Mouse (Mus musculus) thymus, adult 2 months (tissue): ENCODE measurements around the gene Ulk2. TPM values are rescaled to one million over a fixed set of nuclear protein-coding genes. Genes with fewer than 3 reads are reported as not detected.

Source experiments
- DNase-seq: peaks from one replicate; pipeline ENCODE4 v3.0.0; 2021
- H3K27ac ChIP-seq: fragments of 200-500 bp; 2 replicates; pipeline ENCODE4 v1.5.1; 2012; ENCODE audit warnings: low read length, control low read depth; ENCODE audit not compliant: control insufficient read depth, insufficient read depth
- H3K27me3 ChIP-seq: fragments of 200-500 bp; 2 replicates; pipeline ENCODE4 v1.6.1; 2012; ENCODE audit warnings: mild to moderate bottlenecking, low read length, moderate library complexity, mixed read lengths; ENCODE audit not compliant: control insufficient read depth, insufficient read depth
- H3K36me3 ChIP-seq: fragments of 200-500 bp; 2 replicates; pipeline ENCODE4 v1.6.1; 2012; ENCODE audit warnings: mild to moderate bottlenecking, low read length, moderate library complexity; ENCODE audit not compliant: control insufficient read depth, insufficient read depth
- H3K4me1 ChIP-seq: fragments of 200-500 bp; replicated peaks from 2 replicates; pipeline ENCODE4 v1.6.1; 2012; ENCODE audit warnings: low read length; ENCODE audit not compliant: control insufficient read depth, insufficient read depth
- H3K4me3 ChIP-seq: fragments of 200-500 bp; 2 replicates; pipeline ENCODE4 v1.5.1; 2012; ENCODE audit warnings: mild to moderate bottlenecking, low read length, control low read depth, moderate library complexity; ENCODE audit not compliant: control insufficient read depth, insufficient read depth
- CTCF ChIP-seq: fragments of 200-500 bp; IDR thresholded peaks from 2 replicates; pipeline ENCODE4 v1.5.1; 2012; ENCODE audit warnings: mild to moderate bottlenecking, control low read depth, low read length, moderate library complexity, borderline replicate concordance; ENCODE audit not compliant: control insufficient read depth, poor library complexity, insufficient read depth; ENCODE audit errors: extremely low read depth
- POLR2A ChIP-seq: fragments of 200-500 bp; IDR thresholded peaks from 2 replicates; pipeline ENCODE4 v1.6.1; 2012; ENCODE audit warnings: mild to moderate bottlenecking, low read length, control low read depth, moderate library complexity; ENCODE audit not compliant: control insufficient read depth, poor library complexity, insufficient read depth; ENCODE audit errors: extremely low read depth
- WGBS: fragments of 180-500 bp; shearing (Covaris S2); methylation state at CpG from one replicate; pipeline ENCODE4 v1.1.7; 2018; 5-methylcytosine and 5-hydroxymethylcytosine counted together
- polyA plus RNA-seq: library from polyadenylated mRNA; depleted of rRNA; stranded (reverse); fragments of >200 nt; gene quantifications from 2 replicates; pipeline ENCODE4 v1.2.3, GENCODE M21; 2012

The Ulk2 gene
- polyA plus RNA-seq, 1 experiment = 57.3 TPM

DNA sequence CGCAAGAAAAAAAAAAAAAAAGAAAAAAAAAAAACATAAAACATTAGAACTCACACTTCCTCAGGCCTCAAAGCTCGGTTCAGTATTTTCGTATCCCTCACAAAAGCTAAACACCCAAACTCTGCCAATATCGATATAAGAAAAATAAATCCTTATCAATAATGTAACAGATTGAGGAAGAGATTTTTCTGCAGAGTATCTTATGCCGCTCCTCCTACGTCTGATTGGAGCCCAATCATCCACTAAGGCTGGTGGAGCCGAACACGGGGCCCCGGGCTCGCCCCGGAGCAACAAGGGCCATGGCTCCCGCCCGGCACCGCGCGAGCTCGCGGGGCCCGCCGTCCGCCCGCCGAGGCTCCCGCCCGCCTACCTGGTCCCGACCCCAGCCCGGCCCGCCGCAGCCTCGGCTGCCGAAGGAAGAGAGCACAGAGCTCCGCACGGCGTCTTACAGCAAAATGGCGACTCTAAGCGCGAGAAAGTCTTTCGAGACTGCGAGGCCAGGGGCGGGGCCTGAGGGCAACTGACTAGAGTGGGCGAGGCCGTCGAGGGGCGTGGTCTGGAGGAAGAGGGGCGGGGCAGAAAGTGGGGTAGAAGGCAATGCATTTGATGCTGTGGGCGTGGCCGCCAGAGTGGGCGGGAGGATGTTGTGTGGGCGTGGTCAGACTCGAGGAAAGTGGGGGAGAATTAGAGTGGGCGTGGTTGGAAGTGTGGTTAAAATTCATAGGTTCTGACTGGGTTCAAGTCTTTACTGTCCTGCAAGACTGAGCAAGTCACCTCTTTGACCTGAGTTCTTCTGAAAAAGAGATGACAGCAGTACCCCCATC lies 93.1 kb downstream of the Ulk2 start, which contains the start of gene Prpsap2:
TSS of gene Prpsap2 (minus strand) at position 505 of the 824 bp plus-strand sequence.
- H3K36me3 ChIP-seq = no peaks in the 10 kb centered on the region

DNA sequence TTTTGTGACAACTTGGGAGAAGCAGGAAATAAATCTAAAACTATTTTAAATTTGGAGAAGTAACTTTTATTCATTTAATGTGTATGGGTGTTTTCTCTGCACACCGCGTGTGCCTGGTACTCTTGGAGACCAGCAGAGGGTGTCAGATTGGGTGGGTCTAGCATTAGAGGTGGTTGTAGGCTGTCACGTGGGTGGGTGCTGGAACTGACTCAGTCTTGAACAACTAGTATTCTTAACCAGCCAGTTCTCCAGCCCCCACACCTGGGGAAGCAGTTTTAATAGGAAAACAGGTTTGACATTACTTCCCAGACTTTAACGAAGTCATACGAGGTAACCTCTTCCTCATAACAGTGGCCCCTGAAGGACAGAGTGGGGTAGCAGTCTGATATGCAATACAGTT lies 94.4 kb downstream of the Ulk2 start:
- H3K27me3 ChIP-seq = no peaks in the 10 kb centered on the region
- H3K27ac ChIP-seq = no peak overlapping the region
- peaks cover 4% of the 10 kb centered on the region for H3K4me1 ChIP-seq
- peak; percentile 45 for DNase-seq
- H3K4me3 ChIP-seq = no peak overlapping the region
- TF ChIP-seq CTCF (no peak), POLR2A (no peak)
- H3K36me3 ChIP-seq = peaks cover 3% of the 10 kb centered on the region
- WGBS = 9% methylated on average over 5 of the region's 5 CpGs

More for the DNA sequence above, 93.1 kb downstream of the Ulk2 start, which contains the start of gene Prpsap2:
- Histone ChIP-seq H3K4me3 (peak within 1 kb of the TSS; percentile 52), H3K4me1 (peaks cover 4% of the 10 kb centered on the region), H3K27me3 (no peaks in the 10 kb centered on the region), H3K27ac (peak within 1 kb of the TSS; percentile 49; the same call in 1 of the 2 replicates)
- WGBS = under 1% methylated on average over 51 of the region's 51 CpGs
- TF ChIP-seq CTCF = peak; percentile 57; the same call in 1 of the 2 replicates
- TF ChIP-seq POLR2A = peak; percentile 90
- peak; percentile 100 for DNase-seq

DNA sequence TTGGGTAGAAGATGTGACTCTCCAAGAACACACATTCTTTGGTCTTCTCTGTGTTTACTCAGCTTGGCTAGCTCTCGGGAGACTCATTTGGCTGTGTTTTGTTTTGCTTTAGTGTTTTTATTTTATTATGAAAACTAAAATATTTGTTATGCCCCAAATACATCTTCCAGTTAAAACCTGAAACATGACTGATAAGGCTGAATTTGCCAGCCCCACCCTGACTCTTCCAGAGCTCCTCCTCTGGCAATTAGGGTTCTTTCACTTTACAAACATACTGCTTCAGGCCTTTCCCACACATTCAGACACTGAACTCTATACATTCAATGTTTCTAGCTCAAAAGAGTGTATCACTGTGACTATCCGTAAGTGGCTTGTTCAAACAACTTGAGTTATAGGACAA lies 97.7 kb downstream of the Ulk2 start:
- TF ChIP-seq CTCF = no peak
- no peak for TF ChIP-seq POLR2A
- Histone ChIP-seq H3K36me3 (peaks cover 27% of the 10 kb centered on the region), H3K27ac (no peak overlapping the region), H3K4me1 (peaks cover 4% of the 10 kb centered on the region), H3K4me3 (no peak overlapping the region), H3K27me3 (no peaks in the 10 kb centered on the region)
- WGBS = 94% methylated on average over 2 of the region's 2 CpGs
- no peak for DNase-seq

DNA sequence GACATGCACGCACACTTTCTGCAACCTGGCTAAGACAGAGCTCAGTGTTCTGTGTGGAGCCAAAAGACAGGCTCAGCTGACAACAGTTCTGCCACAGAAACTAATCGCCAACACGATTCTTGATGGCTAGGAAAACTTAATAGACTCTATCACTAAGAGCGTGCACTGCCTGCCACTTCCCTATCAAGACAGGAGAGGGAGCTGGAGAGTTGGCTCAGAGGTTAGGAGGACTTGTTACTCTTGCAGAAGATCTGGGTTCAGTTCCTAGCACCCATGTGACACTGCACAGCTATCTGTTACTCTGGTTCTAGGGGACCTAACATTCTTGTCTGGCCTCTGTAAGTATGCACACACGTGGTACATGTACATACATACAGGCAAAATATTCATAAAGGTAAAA lies 103.3 kb downstream of the Ulk2 start:
- no peaks in the 10 kb centered on the region for H3K27me3 ChIP-seq
- H3K27ac ChIP-seq = no peak overlapping the region
- H3K4me3 ChIP-seq = no peak overlapping the region
- TF ChIP-seq CTCF = no peak
- TF ChIP-seq POLR2A = no peak
- 87% methylated on average over 5 of the region's 5 CpGs for WGBS
- H3K4me1 ChIP-seq = no peaks in the 10 kb centered on the region
- peaks cover 59% of the 10 kb centered on the region for H3K36me3 ChIP-seq
- peak; percentile 30 for DNase-seq

GRCm38 (mm10) chr11:61747161-61747560 lies 107.7 kb downstream of the Ulk2 start:
- Histone ChIP-seq H3K27ac (no peak overlapping the region), H3K4me1 (no peaks in the 10 kb centered on the region), H3K4me3 (no peak overlapping the region), H3K36me3 (peaks cover 56% of the 10 kb centered on the region), H3K27me3 (no peaks in the 10 kb centered on the region)
- TF ChIP-seq CTCF = no peak
- TF ChIP-seq POLR2A = no peak
- DNase-seq = no peak
- WGBS = 88% methylated on average over 3 of the region's 3 CpGs

DNA sequence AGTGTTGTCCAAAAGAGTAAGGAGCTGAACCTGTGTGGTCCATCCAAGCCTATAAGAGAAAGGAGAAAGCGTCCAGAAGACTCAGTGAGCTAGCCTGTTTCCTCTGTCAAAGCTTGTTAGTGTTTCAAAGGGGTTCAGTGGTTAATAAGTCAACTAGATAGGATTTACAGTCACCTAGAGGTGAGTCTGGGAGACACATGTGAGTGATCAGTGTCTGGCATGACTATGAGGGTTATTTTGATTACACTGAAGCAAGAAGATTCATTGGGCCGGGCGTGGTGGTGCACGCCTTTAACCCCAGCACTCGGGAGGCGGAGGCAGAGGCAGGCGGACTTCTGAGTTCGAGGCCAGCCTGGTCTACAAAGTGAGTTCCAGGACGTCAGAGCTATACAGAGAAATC lies 109.1 kb downstream of the Ulk2 start:
- TF ChIP-seq CTCF = no peak
- no peak for TF ChIP-seq POLR2A
- no peak overlapping the region for H3K4me3 ChIP-seq

More for the DNA sequence above, 109.1 kb downstream of the Ulk2 start:
- no peak for DNase-seq
- Histone ChIP-seq H3K4me1 (no peaks in the 10 kb centered on the region), H3K27ac (no peak overlapping the region), H3K27me3 (no peaks in the 10 kb centered on the region), H3K36me3 (peaks cover 49% of the 10 kb centered on the region)
- 95% methylated on average over 9 of the region's 9 CpGs for WGBS
